Mouse (Mus musculus) kidney, adult 2 months (tissue): ENCODE results near the gene Gm21962. TPM values are rescaled to one million over a fixed set of nuclear protein-coding genes. Genes with fewer than 3 reads are reported as not detected.
"Not testable (repeated sequence)": the region's sequence is repeated elsewhere in the genome, so short reads cannot be mapped to it uniquely, and the experiment has no call there.

Experiments
- DNase-seq: peaks from one replicate; pipeline ENCODE4 v3.0.0; 2021
- H3K27ac ChIP-seq: fragments of 200-500 bp; 2 replicates; pipeline ENCODE4 v1.5.1; 2012; ENCODE audit warnings: low read depth, low read length, control low read depth, inconsistent platforms; ENCODE audit not compliant: insufficient read depth
- H3K27me3 ChIP-seq: fragments of 200-500 bp; replicated peaks from 2 replicates; pipeline ENCODE4 v1.6.1; 2012; ENCODE audit warnings: mild to moderate bottlenecking, moderate library complexity, low read length, inconsistent platforms; ENCODE audit not compliant: control insufficient read depth, insufficient read depth
- H3K36me3 ChIP-seq: fragments of 200-500 bp; 2 replicates; pipeline ENCODE4 v1.6.1; 2012; ENCODE audit warnings: mild to moderate bottlenecking, moderate library complexity, low read length, inconsistent platforms; ENCODE audit not compliant: control insufficient read depth, insufficient read depth
- H3K4me1 ChIP-seq: fragments of 200-500 bp; 2 replicates; pipeline ENCODE4 v1.6.1; 2011; ENCODE audit warnings: low read length; ENCODE audit not compliant: control insufficient read depth, insufficient read depth
- H3K4me3 ChIP-seq: fragments of 200-500 bp; 2 replicates; pipeline ENCODE4 v1.5.1; 2011; ENCODE audit warnings: mild to moderate bottlenecking, low read depth, low read length, control low read depth; ENCODE audit not compliant: insufficient read depth
- CTCF ChIP-seq: fragments of 200-500 bp; conservative IDR thresholded peaks from 2 replicates; pipeline ENCODE4 v1.5.1; 2011; ENCODE audit warnings: low read depth, mild to moderate bottlenecking, control low read depth, low read length, moderate library complexity, mixed read lengths; ENCODE audit not compliant: insufficient read depth, insufficient read length
- POLR2A ChIP-seq: fragments of 200-500 bp; IDR thresholded peaks from one replicate; pipeline ENCODE4 v1.6.1; 2011; ENCODE audit warnings: low read depth, low read length, control low read depth
- WGBS: fragments of 180-500 bp; shearing (Covaris S2); methylation state at CpG from one replicate; pipeline ENCODE4 v1.1.7; 2018; 5-methylcytosine and 5-hydroxymethylcytosine counted together
- polyA plus RNA-seq: library from polyadenylated mRNA; depleted of rRNA; stranded (reverse); fragments of >200 nt; gene quantifications from 2 replicates; pipeline ENCODE4 v1.2.3, GENCODE M21; 2012; rRNA removed

The Gm21962 gene
- polyA plus RNA-seq: not detected in 2 replicates

GRCm38 (mm10) chr3:137671224-137671623, at the start of gene Gm21962:
Gene Gm21962 (plus strand): TSS chr3:137671524.
- H3K27me3 ChIP-seq, H3K4me3 ChIP-seq, H3K36me3 ChIP-seq, DNase-seq, H3K4me1 ChIP-seq, H3K27ac ChIP-seq: not testable (repeated sequence)
- WGBS: no CpG with 5 or more reads among the region's 3 CpGs

GRCm38 (mm10) chr3:137622091-137622490, 49.2 kb upstream of the Gm21962 start:
- TF ChIP-seq CTCF: no peak
- TF ChIP-seq POLR2A: no peak
- Histone ChIP-seq H3K4me1 (0 out of 2 replicates have a peak, but pooled peaks cover 2% of the 10 kb centered on the region), H3K4me3 (no peak overlapping the region), H3K27me3 (no peaks in the 10 kb centered on the region), H3K27ac (no peak overlapping the region), H3K36me3 (no peaks in the 10 kb centered on the region; the same call in 1 of the 2 replicates)
- no peak for DNase-seq
- WGBS: 75% methylated on average over 6 of the region's 6 CpGs

- no peaks in the 10 kb centered on the region for H3K27me3 ChIP-seq
- no peak for DNase-seq
- peak overlapping the region; percentile 63 for H3K4me3 ChIP-seq
- no peak overlapping the region for H3K27ac ChIP-seq
- H3K4me1 ChIP-seq: 0 out of 2 replicates have a peak, but pooled peaks cover 2% of the 10 kb centered on the region
- no peaks in the 10 kb centered on the region; the same call in 1 of the 2 replicates for H3K36me3 ChIP-seq
- TF ChIP-seq CTCF (no peak), POLR2A (no peak)
- WGBS: 54% methylated on average over 14 of the region's 14 CpGs
Measured at GRCm38 (mm10) chr3:137622895-137623580, 48.3 kb upstream of the Gm21962 start.

- Histone ChIP-seq H3K36me3 (no peaks in the 10 kb centered on the region; the same call in 1 of the 2 replicates), H3K4me3 (peak overlapping the region; percentile 63), H3K4me1 (0 out of 2 replicates have a peak, but pooled peaks cover 2% of the 10 kb centered on the region), H3K27me3 (no peaks in the 10 kb centered on the region), H3K27ac (peak overlapping the region; percentile 52)
- under 1% methylated on average over 47 of the region's 47 CpGs for WGBS
- DNase-seq: peak; percentile 85
- TF ChIP-seq CTCF (no peak), POLR2A (peak; percentile 41)
Measured at GRCm38 (mm10) chr3:137623581-137624362, 47.6 kb upstream of the Gm21962 start.

- TF ChIP-seq CTCF (no peak), POLR2A (no peak)
- no peaks in the 10 kb centered on the region for H3K27me3 ChIP-seq
- H3K27ac ChIP-seq: no peak overlapping the region
- DNase-seq: peak; percentile 68
- 0 out of 2 replicates have a peak, but pooled peaks cover 2% of the 10 kb centered on the region for H3K4me1 ChIP-seq
- H3K4me3 ChIP-seq: no peak overlapping the region
- no peaks in the 10 kb centered on the region; the same call in 1 of the 2 replicates for H3K36me3 ChIP-seq
- WGBS: 36% methylated on average over 5 of the region's 5 CpGs
Measured at GRCm38 (mm10) chr3:137625054-137625453, 46.3 kb upstream of the Gm21962 start.

- DNase-seq: no peak
Measured at GRCm38 (mm10) chr3:137633726-137634125, 37.6 kb upstream of the Gm21962 start.

GRCm38 (mm10) chr3:137636571-137636970, 34.8 kb upstream of the Gm21962 start:
- Histone ChIP-seq H3K36me3 (no peaks in the 10 kb centered on the region), H3K4me3 (no peak overlapping the region), H3K27ac (no peak overlapping the region), H3K4me1 (no peaks in the 10 kb centered on the region), H3K27me3 (no peaks in the 10 kb centered on the region; the same call in 1 of the 2 replicates)
- WGBS: 95% methylated on average over 4 of the region's 4 CpGs
- TF ChIP-seq CTCF (0 out of 2 replicates have a peak, but pooled peaks have one; percentile 3), POLR2A (no peak)
- no peak for DNase-seq

More at GRCm38 (mm10) chr3:137633726-137634125, 37.6 kb upstream of the Gm21962 start:
- no peaks in the 10 kb centered on the region for H3K36me3 ChIP-seq
- H3K4me3 ChIP-seq: no peak overlapping the region
- no peaks in the 10 kb centered on the region for H3K4me1 ChIP-seq
- H3K27me3 ChIP-seq: no peaks in the 10 kb centered on the region; the same call in 1 of the 2 replicates
- WGBS: 84% methylated on average over 10 of the region's 10 CpGs
- TF ChIP-seq POLR2A (no peak), CTCF (no peak)
- H3K27ac ChIP-seq: no peak overlapping the region
